Mouse (Mus musculus) layer of hippocampus, adult 2 months (tissue): ENCODE measurements around the gene Ahrr. TPM values are rescaled to one million over a fixed set of nuclear protein-coding genes. Genes with fewer than 3 reads are reported as not detected.

Experiments used
- DNase-seq, 2 experiments: peaks; one replicate each; pipeline ENCODE4 v3.0.0; 2022; ENCODE audit warnings: low spot score in 2 of 2
- H3K27ac ChIP-seq: fragments of 200-600 bp; 2 replicates; pipeline ENCODE4 v1.8.1; 2022
- H3K4me3 ChIP-seq: fragments of 200-600 bp; 2 replicates; pipeline ENCODE4 v1.8.1; 2022; ENCODE audit warnings: mild to moderate bottlenecking
- CTCF ChIP-seq: fragments of 200-600 bp; conservative IDR thresholded peaks from 2 replicates; pipeline ENCODE4 v1.8.1; 2022; ENCODE audit warnings: antibody characterized with exemption, mild to moderate bottlenecking, moderate library complexity
- total RNA-seq, 2 experiments: library from RNA; stranded (reverse); gene quantifications; 2 replicates each; pipeline ENCODE4 v1.2.3; 2021

The Ahrr gene
- total RNA-seq, 2 experiments from 2014 or later, result 0.74 to 0.77 TPM

DNA sequence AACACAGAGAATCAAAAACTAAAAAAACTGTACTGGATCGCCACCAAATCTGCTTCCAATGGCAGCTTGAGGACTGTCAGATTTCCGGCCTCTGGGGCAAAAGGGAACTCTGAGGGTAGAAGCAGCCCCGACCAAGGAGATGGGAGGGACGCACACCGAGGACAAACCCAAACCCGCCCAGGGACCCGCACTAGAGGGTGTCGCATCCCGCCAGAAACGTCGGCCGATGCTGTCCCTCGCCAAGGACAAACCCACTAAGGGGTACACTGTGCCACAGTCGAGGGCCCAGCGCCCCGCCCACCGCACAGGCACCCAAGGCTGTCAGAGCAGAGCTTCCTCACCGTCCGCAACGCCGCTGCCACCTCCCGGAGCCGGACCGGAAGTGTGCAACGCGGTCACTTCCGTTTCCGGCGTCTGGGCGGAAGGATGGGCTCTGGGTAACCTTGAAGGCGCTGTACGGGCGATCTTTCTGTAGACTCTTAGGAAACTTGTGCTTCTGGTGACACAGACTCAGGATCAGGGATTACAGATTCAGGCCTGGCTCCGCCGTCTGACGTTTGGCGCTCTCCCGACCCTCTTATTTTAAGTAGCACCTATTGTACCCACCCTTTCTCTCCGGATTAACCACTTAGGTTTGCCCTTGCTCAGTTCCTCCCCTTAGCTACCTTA lies 83.7 kb downstream of the Ahrr start, which contains the start of gene Exoc3:
Exoc3 (minus strand) TSS at position 416 of the 669 bp plus-strand sequence.
- Histone ChIP-seq H3K27ac (peak within 1 kb of the TSS; percentile 93), H3K4me3 (peak within 1 kb of the TSS; percentile 89)
- TF ChIP-seq CTCF, result no peak
- DNase-seq, result peak; percentile 89 to 90

DNA sequence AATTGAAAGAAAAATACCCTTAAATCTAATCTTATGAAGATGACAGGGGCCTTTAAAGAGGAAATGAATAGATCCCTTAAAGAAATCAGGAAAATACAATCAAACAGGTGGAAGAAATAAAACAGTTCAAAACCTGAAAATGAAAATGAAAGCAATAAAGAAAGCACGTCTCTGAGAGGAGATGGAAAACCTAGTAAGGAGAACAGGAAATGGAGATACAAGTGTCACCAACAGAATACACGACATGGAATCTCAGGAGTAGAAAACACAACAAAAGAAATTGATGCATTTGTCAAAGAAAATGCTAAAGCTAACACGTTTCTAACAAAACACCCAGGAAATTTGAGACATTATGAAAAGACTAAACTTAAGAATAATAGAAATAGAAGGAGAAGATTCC lies 95.7 kb downstream of the Ahrr start:
- Histone ChIP-seq H3K4me3 (no peak overlapping the region), H3K27ac (no peak overlapping the region)
- no peak for TF ChIP-seq CTCF
- DNase-seq, result no peak

DNA sequence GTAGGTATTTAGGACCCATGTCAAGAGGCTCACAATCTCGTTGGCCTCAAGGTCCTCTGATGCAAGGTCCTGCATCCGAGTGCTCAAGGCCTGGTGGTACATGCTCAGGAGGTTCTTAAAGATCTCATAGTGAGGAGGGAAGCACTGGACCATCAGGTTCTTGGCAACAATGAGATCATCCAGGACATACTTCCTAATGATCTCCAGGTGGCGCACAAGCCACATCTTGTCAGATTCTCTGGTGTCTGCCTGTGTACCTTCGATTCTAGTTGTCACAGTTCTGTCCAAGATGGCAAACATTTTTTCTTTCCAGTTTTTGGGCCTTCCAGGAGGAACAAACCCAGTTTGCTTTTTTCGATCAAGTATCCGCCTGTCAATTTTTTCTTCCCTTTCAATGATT lies 99.5 kb downstream of the Ahrr start:
- no peak for DNase-seq
- no peak overlapping the region for H3K4me3 ChIP-seq
- no peak overlapping the region for H3K27ac ChIP-seq
- peak; percentile 72 for TF ChIP-seq CTCF

DNA sequence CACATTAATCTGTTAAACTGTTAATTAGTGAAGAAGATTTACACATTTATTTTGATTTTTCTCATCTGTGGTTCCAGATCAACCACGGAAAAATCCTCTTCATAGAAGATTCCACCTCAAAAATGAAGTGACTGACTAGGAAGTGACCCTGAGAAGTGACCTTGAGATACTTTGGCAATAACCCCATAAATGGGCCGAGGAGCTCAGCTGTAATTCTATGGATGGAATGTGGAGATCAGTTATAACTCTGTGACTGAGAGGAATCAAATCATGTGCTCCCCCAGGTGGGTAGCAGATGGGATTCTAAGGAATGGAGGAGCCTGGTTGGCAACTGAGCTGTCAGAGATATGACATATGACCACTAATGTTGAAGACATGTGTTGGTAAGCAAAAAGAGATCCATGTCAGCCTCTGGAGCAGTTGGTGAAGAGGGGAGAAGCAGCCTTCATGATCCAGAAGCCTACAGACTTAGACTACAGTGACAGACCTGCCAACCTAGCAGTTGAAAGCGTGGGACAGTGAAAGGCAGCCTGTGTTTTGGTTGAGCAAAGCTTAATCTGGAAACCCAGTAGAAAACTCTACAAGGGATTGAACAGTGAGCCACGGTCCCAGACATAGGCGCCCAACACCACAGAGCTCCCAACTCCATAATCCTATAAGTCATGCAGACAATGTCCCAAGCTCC lies 109.0 kb downstream of the Ahrr start:
- DNase-seq, result no peak
- TF ChIP-seq CTCF, result no peak
- Histone ChIP-seq H3K4me3 (no peak overlapping the region), H3K27ac (no peak overlapping the region)

DNA sequence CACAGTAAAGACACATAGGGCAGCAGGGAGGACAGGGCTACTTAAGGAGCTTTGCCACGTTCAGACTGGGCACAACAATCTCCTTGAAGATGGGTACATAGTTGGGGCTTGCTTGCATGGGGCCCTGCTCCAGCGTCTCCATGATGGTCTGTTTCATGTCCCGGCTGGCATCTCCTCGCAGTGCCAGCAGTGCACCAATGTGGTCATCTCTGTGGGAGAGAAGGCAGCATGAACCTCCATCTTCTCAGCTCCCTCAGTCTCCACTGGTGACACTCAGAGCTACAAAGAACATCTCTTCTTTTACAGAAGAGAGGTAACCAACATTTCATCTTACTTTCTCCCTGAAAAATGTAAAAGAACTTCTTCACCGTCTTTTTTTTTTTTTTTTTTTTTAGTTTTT lies 120.1 kb downstream of the Ahrr start:
- no peak for TF ChIP-seq CTCF
- Histone ChIP-seq H3K27ac (no peak overlapping the region), H3K4me3 (no peak overlapping the region)
- DNase-seq, result no peak

DNA sequence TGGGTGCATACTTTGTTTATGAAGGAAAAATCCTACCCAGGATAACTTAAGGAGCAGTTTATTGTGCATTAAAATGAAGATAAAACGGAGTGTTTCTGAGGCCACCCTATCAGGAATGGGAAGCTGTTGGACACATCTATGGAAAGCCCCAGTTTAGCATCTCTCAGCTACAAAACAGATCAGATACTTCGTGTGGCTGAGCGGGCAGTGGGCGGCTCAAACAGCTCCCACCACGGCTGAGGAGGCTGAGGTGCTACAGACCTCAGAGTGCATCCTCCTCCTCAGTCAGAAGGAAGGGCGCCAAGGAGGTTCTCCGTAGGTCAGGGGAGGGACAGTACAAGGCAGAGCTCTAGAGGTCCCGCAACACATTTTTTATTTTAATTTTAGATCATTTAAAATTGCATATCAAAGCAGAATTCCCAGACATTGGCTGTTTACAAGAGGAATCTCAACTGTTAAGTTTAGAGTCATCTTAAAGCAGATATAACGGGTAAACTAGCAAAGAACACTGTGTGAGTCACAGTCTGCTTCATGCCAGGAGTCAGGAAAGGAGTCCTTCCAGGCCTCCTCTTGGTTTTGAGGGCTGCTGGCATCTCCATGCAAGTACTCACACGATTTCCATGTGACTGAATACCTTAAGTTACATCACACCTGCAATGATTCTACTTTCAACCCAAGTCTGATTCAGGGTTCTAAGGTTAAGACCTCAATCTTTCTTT lies 122.5 kb downstream of the Ahrr start:
- no peak for DNase-seq
- Histone ChIP-seq H3K4me3 (no peak overlapping the region), H3K27ac (peak overlapping the region; percentile 28; the same call in 1 of the 2 replicates)
- TF ChIP-seq CTCF, result no peak

DNA sequence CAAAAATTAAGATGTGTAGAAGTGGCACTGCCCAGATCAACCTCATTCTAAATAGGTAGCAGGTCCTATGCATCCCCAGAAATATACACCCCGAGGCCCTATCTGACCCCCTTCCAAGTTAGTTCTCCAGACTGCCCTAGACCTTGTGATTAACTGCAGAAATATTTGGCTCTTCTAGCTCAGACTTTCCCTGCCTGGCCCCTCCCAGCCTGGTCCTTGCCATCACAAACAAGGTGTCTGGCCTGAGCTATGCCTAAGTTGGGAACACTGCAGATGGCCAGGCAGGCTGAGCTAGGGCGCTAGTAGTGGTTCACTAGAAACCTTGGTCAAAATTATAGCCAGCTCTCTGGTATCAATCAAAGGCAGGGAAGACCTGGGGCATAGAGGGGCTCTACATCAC lies 124.6 kb downstream of the Ahrr start:
- Histone ChIP-seq H3K4me3 (no peak overlapping the region), H3K27ac (no peak overlapping the region)
- DNase-seq, result no peak
- no peak for TF ChIP-seq CTCF

DNA sequence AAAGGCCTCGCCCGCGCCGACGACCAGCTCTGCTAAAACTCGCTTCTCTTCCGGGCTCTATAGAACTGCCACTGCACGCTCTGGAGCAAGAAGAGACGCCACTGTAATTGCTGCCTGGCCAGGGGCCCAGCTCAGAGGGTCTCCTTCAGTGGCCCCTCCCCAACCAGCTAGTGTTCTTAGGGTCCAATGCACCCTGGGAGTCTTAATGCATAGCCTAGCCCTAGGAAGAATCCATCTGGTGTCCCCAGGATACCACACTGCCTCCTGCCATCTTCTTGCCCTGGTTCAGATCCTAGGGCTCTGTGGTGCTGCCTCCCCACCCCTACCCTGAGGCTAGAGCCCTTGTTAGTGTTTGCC lies 125.1 kb downstream of the Ahrr start:
- H3K4me3 ChIP-seq, result peak overlapping the region; percentile 52
- no peak for DNase-seq
- TF ChIP-seq CTCF, result no peak
- H3K27ac ChIP-seq, result no peak overlapping the region

DNA sequence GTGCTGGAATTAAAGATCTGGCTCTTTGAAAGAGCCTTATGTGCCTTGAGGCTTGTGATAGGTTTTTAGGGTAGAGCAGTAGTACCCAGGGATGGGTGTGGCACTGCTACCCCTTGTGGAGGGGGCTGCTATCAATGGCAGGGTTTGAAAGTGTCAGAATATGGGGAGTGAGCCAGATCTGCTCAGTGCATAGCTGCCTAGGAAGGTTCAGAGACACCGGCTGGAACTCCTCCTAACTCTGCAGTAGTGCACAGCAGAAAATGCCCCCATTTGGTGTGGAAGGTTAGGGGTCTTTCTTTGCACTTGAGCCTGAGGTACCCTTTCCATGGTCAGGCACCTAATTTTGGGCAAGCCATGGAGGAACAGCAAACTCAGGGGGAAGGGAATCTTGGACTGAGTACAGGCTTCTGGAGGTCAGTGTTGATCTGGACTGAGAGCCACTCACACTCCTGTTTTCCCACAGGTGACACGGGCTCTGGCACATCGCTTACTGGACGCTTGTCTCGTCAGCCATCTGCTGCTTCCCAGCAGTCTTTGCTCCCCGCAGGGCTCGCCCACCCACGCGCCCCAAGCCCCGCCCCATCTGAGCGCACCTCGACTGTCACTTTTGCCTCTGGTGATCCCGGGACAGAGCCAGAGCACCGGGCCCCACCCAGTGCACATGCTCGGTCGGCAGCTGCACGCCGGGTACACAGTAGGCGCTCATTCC lies 125.6 kb downstream of the Ahrr start:
- H3K27ac ChIP-seq, result no peak overlapping the region

More for the DNA sequence above, 125.6 kb downstream of the Ahrr start:
- TF ChIP-seq CTCF, result no peak
- DNase-seq, result peak; percentile 7 to 42
- peak overlapping the region; percentile 52 for H3K4me3 ChIP-seq

Other genes starting within 250 kb of the Ahrr start
- gene Cep72, start 230.0 kb downstream of the Ahrr start, total RNA-seq, result 1 to 10 TPM in 1 of 2 experiments, under 1 TPM in 1; 0.87 to 2.7 TPM
- 1 to 10 TPM; 2.3 TPM for gene Slc9a3, start 170.9 kb downstream of the Ahrr start, total RNA-seq
- gene Exoc3, start 83.6 kb downstream of the Ahrr start, total RNA-seq, result 10 to 100 TPM; 64.0 to 67.1 TPM
- gene Pdcd6, start 25.2 kb upstream of the Ahrr start, total RNA-seq, result 10 to 100 TPM; 70.8 to 77.4 TPM
- 100 to 1,000 TPM; 306 to 317 TPM for gene Sdha, start 57.9 kb upstream of the Ahrr start, total RNA-seq
- gene Ccdc127, start 58.0 kb upstream of the Ahrr start, total RNA-seq, result 10 to 100 TPM; 87.5 to 90.4 TPM
- gene Lrrc14b, start 71.7 kb upstream of the Ahrr start, total RNA-seq, result not detected
- 1 to 10 TPM; 6.0 to 6.5 TPM for gene Zfp72, start 98.5 kb upstream of the Ahrr start, total RNA-seq
- gene Ftl1-ps1, start 107.4 kb upstream of the Ahrr start, total RNA-seq, result 100 to 1,000 TPM; 146 to 157 TPM
- gene Zfp825, start 201.7 kb upstream of the Ahrr start, total RNA-seq, result 1 to 10 TPM; 6.7 to 7.2 TPM